Mouse (Mus musculus): Measurements from ENCODE around the gene Cideb. TPM values are rescaled to one million over a fixed set of nuclear protein-coding genes. Genes with fewer than 3 reads are reported as not detected.

The Cideb gene
- polyA plus RNA-seq, 1 experiment from 2014 or later, result 0.36 TPM

GRCm38 (mm10) chr14:55730531-55731032, 27.7 kb downstream of the Cideb start:
- Histone ChIP-seq H3K9me3 (replicated peaks) (no peaks in the 10 kb centered on the region), H3K36me3 (no peaks in the 10 kb centered on the region), H3K4me2 (replicated peaks) (no peak overlapping the region), H3K4me3 (no peak overlapping the region), H3K4me1 (no peaks in the 10 kb centered on the region), H3K27ac (no peak overlapping the region), H3K27me3 (no peaks in the 10 kb centered on the region; the same call in 1 of the 2 replicates), H3K9ac (no peak overlapping the region)
- ATAC-seq (ENCODE audit: low FRiP score), result no peak
- 84% methylated on average over 7 of the region's 7 CpGs for WGBS

GRCm38 (mm10) chr14:55730116-55730515, 28.1 kb downstream of the Cideb start:
- Histone ChIP-seq H3K4me3 (no peak overlapping the region), H3K27me3 (no peaks in the 10 kb centered on the region; the same call in 1 of the 2 replicates), H3K4me2 (replicated peaks) (no peak overlapping the region), H3K9me3 (replicated peaks) (no peaks in the 10 kb centered on the region), H3K4me1 (no peaks in the 10 kb centered on the region), H3K9ac (no peak overlapping the region), H3K36me3 (no peaks in the 10 kb centered on the region), H3K27ac (no peak overlapping the region)
- 77% methylated on average over 7 of the region's 7 CpGs for WGBS
- no peak for ATAC-seq (ENCODE audit: low FRiP score)

- Histone ChIP-seq H3K27me3 (no peaks in the 10 kb centered on the region; the same call in 1 of the 2 replicates), H3K9me3 (replicated peaks) (no peaks in the 10 kb centered on the region), H3K4me1 (no peaks in the 10 kb centered on the region), H3K27ac (no peak overlapping the region), H3K4me2 (replicated peaks) (no peak overlapping the region), H3K4me3 (no peak overlapping the region), H3K36me3 (no peaks in the 10 kb centered on the region), H3K9ac (no peak overlapping the region)
- ATAC-seq (ENCODE audit: low FRiP score), result no peak
- WGBS, result 75% methylated on average over 8 of the region's 8 CpGs
Observed at GRCm38 (mm10) chr14:55727889-55728685, 30.2 kb downstream of the Cideb start.

GRCm38 (mm10) chr14:55726261-55726660, 32.0 kb downstream of the Cideb start:
- ATAC-seq (ENCODE audit: low FRiP score), result no peak
- Histone ChIP-seq H3K4me1 (0 out of 2 replicates have a peak, but pooled peaks cover 6% of the 10 kb centered on the region), H3K36me3 (no peaks in the 10 kb centered on the region), H3K9ac (no peak overlapping the region), H3K9me3 (replicated peaks) (no peaks in the 10 kb centered on the region), H3K4me3 (no peak overlapping the region), H3K4me2 (replicated peaks) (no peak overlapping the region), H3K27ac (no peak overlapping the region), H3K27me3 (no peaks in the 10 kb centered on the region; the same call in 1 of the 2 replicates)

GRCm38 (mm10) chr14:55724411-55724871, 33.8 kb downstream of the Cideb start:
- Histone ChIP-seq H3K9me3 (replicated peaks) (no peaks in the 10 kb centered on the region), H3K4me1 (0 out of 2 replicates have a peak, but pooled peaks cover 13% of the 10 kb centered on the region), H3K27me3 (no peaks in the 10 kb centered on the region), H3K9ac (no peak overlapping the region), H3K4me2 (replicated peaks) (no peak overlapping the region), H3K36me3 (peaks cover 5% of the 10 kb centered on the region; the same call in 1 of the 2 replicates), H3K4me3 (no peak overlapping the region), H3K27ac (no peak overlapping the region)
- 69% methylated on average over 8 of the region's 8 CpGs for WGBS
- ATAC-seq (ENCODE audit: low FRiP score), result no peak

- H3K4me2 ChIP-seq (replicated peaks), result no peak overlapping the region
- no peaks in the 10 kb centered on the region for H3K27me3 ChIP-seq
- ATAC-seq (ENCODE audit: low FRiP score), result no peak
- H3K9ac ChIP-seq, result no peak overlapping the region
- peaks cover 13% of the 10 kb centered on the region for H3K36me3 ChIP-seq
- WGBS, result 91% methylated on average over 7 of the region's 7 CpGs
- no peak overlapping the region for H3K27ac ChIP-seq
- H3K4me1 ChIP-seq, result 0 out of 2 replicates have a peak, but pooled peaks cover 13% of the 10 kb centered on the region
- H3K9me3 ChIP-seq (replicated peaks), result no peaks in the 10 kb centered on the region
- no peak overlapping the region for H3K4me3 ChIP-seq
Observed at GRCm38 (mm10) chr14:55723433-55723832, 34.8 kb downstream of the Cideb start.

- no peak for ATAC-seq (ENCODE audit: low FRiP score)
- H3K4me2 ChIP-seq (replicated peaks), result peak overlapping the region; percentile 54
Observed at GRCm38 (mm10) chr14:55722438-55722945, 35.8 kb downstream of the Cideb start.

GRCm38 (mm10) chr14:55721700-55722437, 36.4 kb downstream of the Cideb start, which contains the start of gene Rabggta:
TSS of gene Rabggta (minus strand) at chr14:55722263.
- peaks cover 27% of the 10 kb centered on the region for H3K36me3 ChIP-seq
- peak within 1 kb of the TSS; percentile 77 for H3K9ac ChIP-seq
- H3K27ac ChIP-seq, result peak within 1 kb of the TSS; percentile 79
- no peaks in the 10 kb centered on the region for H3K27me3 ChIP-seq
- H3K4me1 ChIP-seq, result 0 out of 2 replicates have a peak, but pooled peaks cover 13% of the 10 kb centered on the region
- peak within 1 kb of the TSS; percentile 54 for H3K4me2 ChIP-seq (replicated peaks)
- WGBS, result 1% methylated on average over 50 of the region's 50 CpGs
- H3K9me3 ChIP-seq (replicated peaks), result no peaks in the 10 kb centered on the region
- peak; percentile 96 for ATAC-seq (ENCODE audit: low FRiP score)
- peak within 1 kb of the TSS; percentile 79 for H3K4me3 ChIP-seq

More at GRCm38 (mm10) chr14:55722438-55722945, 35.8 kb downstream of the Cideb start:
- peaks cover 21% of the 10 kb centered on the region for H3K36me3 ChIP-seq
- WGBS, result 53% methylated on average over 8 of the region's 8 CpGs
- H3K9me3 ChIP-seq (replicated peaks), result no peaks in the 10 kb centered on the region
- peak overlapping the region; percentile 79 for H3K27ac ChIP-seq
- no peaks in the 10 kb centered on the region for H3K27me3 ChIP-seq
- peak overlapping the region; percentile 79 for H3K4me3 ChIP-seq
- H3K4me1 ChIP-seq, result 0 out of 2 replicates have a peak, but pooled peaks cover 13% of the 10 kb centered on the region
- H3K9ac ChIP-seq, result peak overlapping the region; percentile 77

GRCm38 (mm10) chr14:55721076-55721475, 37.2 kb downstream of the Cideb start:
- Histone ChIP-seq H3K4me2 (replicated peaks) (peak overlapping the region; percentile 54), H3K4me1 (0 out of 2 replicates have a peak, but pooled peaks cover 13% of the 10 kb centered on the region), H3K27me3 (no peaks in the 10 kb centered on the region), H3K9me3 (replicated peaks) (no peaks in the 10 kb centered on the region), H3K9ac (no peak overlapping the region; the same call in 1 of the 2 replicates), H3K36me3 (peaks cover 33% of the 10 kb centered on the region), H3K27ac (no peak overlapping the region), H3K4me3 (peak overlapping the region; percentile 79)
- WGBS, result 75% methylated on average over 6 of the region's 6 CpGs
- ATAC-seq (ENCODE audit: low FRiP score), result no peak

- no peak overlapping the region for H3K27ac ChIP-seq
- peaks cover 36% of the 10 kb centered on the region for H3K36me3 ChIP-seq
- H3K27me3 ChIP-seq, result no peaks in the 10 kb centered on the region
- no peak for ATAC-seq (ENCODE audit: low FRiP score)
- H3K4me1 ChIP-seq, result 0 out of 2 replicates have a peak, but pooled peaks cover 13% of the 10 kb centered on the region
- H3K4me2 ChIP-seq (replicated peaks), result peak overlapping the region; percentile 54; the same call in 1 of the 2 replicates
- 0 out of 2 replicates have a peak overlapping the region, but pooled peaks have one; percentile 79 for H3K4me3 ChIP-seq
- 92% methylated on average over 12 of the region's 12 CpGs for WGBS
- no peaks in the 10 kb centered on the region for H3K9me3 ChIP-seq (replicated peaks)
- H3K9ac ChIP-seq, result no peak overlapping the region
Observed at GRCm38 (mm10) chr14:55720666-55721065, 37.6 kb downstream of the Cideb start.

- WGBS, result 92% methylated on average over 6 of the region's 6 CpGs
- H3K4me3 ChIP-seq, result no peak overlapping the region
Observed at GRCm38 (mm10) chr14:55719737-55720136, 38.5 kb downstream of the Cideb start.

More at GRCm38 (mm10) chr14:55719737-55720136, 38.5 kb downstream of the Cideb start:
- Histone ChIP-seq H3K4me2 (replicated peaks) (no peak overlapping the region), H3K36me3 (peaks cover 36% of the 10 kb centered on the region), H3K9ac (0 out of 2 replicates have a peak overlapping the region, but pooled peaks have one; percentile 18), H3K27me3 (no peaks in the 10 kb centered on the region; the same call in 1 of the 2 replicates), H3K4me1 (0 out of 2 replicates have a peak, but pooled peaks cover 13% of the 10 kb centered on the region), H3K27ac (no peak overlapping the region), H3K9me3 (replicated peaks) (no peaks in the 10 kb centered on the region)
- no peak for ATAC-seq (ENCODE audit: low FRiP score)
